Mouse (Mus musculus): ENCODE measurements around the gene Fam98c. TPM values are rescaled to one million over a fixed set of nuclear protein-coding genes. Genes with fewer than 3 reads are reported as not detected.

The Fam98c gene
- polyA plus RNA-seq, 1 experiment from 2014 or later = 19.3 TPM

DNA sequence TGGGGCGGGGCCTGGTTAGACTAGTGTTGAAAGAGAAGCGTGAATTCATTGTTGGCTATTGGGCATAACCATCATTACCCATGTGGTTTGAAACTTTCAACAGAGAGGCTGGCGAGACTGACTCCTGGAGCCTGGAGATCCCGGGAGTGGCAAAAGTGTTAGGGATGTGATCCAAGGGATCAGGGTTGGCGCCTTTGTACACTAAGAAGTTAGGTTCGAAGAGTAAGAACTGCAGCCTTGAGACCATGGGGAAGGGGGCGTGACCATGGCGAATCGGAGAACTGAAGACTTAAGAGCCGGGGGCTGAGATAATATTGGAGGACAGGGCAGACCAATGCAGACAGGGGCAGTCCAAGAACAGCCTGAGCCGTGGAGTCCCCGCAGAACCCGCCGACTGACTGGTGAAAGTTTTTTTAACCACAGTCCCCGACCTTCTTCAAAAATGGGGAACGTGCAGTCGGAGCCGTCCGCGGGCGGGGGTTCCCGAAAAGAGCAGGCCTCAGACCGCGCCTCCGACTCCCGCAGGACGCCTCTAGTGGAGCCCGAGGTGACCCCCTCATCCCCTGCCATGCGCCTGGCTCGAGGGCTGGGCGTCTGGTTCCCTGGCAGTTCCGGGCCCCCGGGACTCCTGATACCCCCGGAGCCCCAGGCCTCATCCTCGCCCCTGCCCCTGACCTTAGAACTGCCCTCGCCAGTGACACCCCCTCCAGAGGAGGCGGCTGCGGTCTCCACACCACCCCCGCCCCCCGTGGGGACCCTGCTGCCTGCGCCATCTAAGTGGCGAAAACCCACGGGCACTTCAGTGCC, 14.9 kb upstream of the Fam98c start:
- H3K36me3 ChIP-seq = peaks cover 29% of the 10 kb centered on the region
- H3K9me3 ChIP-seq = no peaks in the 10 kb centered on the region
- 1% methylated on average over 43 of the region's 43 CpGs for WGBS
- ATAC-seq (ENCODE audit: borderline replicate concordance, extremely low read depth, low FRiP score, low TSS enrichment) = no peak
- H3K4me1 ChIP-seq = peaks cover 42% of the 10 kb centered on the region
- H3K27ac ChIP-seq = no peak overlapping the region
- peaks cover 59% of the 10 kb centered on the region for H3K27me3 ChIP-seq
- peak overlapping the region; percentile 44 for H3K9ac ChIP-seq
- peak overlapping the region; percentile 91 for H3K4me2 ChIP-seq
- H3K4me3 ChIP-seq = peak overlapping the region; percentile 61

DNA sequence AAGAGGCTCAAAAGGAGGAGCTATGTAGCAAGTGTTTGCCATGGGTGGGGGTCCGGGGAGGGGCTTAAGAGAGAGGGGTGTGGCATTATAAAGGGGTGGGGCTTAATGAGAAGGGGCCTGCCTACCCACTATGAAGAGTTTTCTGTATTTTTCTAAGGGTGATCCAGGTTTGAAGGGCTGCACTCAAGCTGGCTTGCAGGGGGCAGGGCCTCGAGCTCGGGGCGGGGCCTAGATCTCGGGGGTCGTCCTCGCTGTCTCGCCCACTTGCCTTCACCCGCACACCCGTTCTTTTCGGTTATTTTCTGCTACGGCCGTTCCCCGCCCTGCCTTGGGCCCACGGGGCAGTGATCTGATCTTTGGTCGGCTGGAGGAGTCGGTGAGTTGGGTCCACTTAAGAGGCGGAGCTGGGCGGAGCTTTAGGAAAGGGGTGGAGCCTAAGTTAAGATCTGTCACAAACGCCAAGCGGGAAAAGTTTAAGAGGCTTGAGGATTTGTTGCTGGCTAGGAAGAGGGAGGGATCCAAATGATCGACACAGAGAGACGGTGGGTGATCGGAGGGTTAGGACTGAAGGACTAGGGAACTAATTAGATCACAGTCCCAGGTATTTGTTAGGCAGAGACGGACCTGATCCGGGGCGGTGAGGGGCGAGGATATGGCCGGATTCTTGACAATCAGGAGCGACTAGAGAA, 14.2 kb upstream of the Fam98c start, which contains the start of the genes Ggn and Spred3:
TSS of gene Ggn (plus strand) at position 145 of the 689 bp plus-strand sequence.
TSS of gene Spred3 (minus strand) at position 346 of the 689 bp plus-strand sequence.
- Histone ChIP-seq H3K4me2 (peak within 1 kb of the TSS; percentile 91), H3K4me1 (peaks cover 42% of the 10 kb centered on the region), H3K9ac (peak within 1 kb of the TSS; percentile 44), H3K9me3 (no peaks in the 10 kb centered on the region), H3K36me3 (peaks cover 22% of the 10 kb centered on the region), H3K27me3 (peaks cover 59% of the 10 kb centered on the region), H3K4me3 (peak within 1 kb of the TSS; percentile 61), H3K27ac (peak within 1 kb of the TSS; percentile 85)
- ATAC-seq (ENCODE audit: borderline replicate concordance, extremely low read depth, low FRiP score, low TSS enrichment) = peak; percentile 58
- WGBS = under 1% methylated on average over 30 of the region's 30 CpGs

DNA sequence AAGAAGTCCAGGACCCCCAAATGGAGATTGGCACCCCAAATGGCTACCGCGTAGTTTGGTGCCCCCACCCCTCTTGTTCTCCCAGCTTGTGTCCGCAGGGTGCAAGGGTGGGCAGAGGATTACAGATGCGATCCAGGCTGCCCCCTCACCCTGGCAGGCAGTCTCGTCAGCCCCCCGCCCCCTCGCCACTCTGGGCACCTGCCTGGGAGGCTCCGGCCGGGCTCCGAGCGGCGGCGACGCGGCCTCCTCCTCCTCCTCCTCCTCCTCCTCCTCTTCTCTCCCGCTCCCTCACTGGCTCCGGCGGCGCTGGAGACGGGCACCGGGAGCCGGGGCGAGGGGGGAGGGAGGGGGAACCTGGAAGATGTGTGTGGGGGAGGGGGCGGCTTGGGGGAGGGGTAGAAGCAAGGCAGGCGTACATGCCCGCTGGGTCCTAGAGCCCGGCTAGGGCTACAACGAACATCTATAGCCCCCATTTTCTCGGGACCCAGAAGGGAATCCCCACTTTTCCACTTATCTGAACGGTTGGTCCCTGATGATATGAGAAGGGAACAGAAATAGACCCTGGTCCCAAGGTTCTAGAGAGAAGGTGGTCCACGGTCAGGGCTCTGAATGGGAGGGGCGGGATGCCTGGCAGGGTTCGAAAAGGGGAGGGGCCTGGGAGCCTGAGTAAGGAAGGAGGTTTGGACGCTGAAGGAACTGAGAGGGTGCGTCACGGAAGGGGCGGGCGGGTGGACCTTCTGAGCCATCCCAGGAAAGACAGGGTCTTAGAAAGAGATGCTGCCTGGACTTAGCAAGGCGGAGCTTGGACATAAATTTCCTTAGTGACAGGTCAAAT, 13.4 kb upstream of the Fam98c start:
- Histone ChIP-seq H3K27ac (peak overlapping the region; percentile 85), H3K27me3 (peaks cover 59% of the 10 kb centered on the region), H3K4me3 (peak overlapping the region; percentile 61), H3K9ac (peak overlapping the region; percentile 44), H3K36me3 (peaks cover 14% of the 10 kb centered on the region), H3K4me1 (peaks cover 42% of the 10 kb centered on the region), H3K9me3 (no peaks in the 10 kb centered on the region), H3K4me2 (peak overlapping the region; percentile 91)
- ATAC-seq (ENCODE audit: borderline replicate concordance, extremely low read depth, low FRiP score, low TSS enrichment) = peak; percentile 77
- 0% methylated on average over 30 of the region's 39 CpGs for WGBS

DNA sequence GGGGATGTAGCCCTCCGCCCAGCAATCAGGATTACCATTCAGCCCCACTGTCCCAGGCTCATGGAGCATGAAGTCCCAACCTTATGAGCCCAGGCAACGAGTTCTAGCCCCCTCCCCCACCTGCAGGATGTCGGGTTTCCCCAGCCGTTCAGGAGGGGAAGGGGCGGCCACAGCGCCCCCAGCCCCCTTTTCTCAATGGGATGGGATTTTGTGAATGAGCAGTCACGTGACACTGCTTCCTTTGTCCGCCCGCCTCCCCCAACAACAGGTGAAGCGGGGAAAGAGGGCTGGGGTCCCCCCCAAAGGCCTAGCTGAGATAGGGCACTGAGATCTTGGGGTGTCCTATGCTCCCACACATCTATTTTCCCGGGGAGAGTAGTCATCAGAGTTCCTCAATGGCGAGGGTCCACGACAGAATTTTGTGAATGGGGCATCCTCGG, 12.8 kb upstream of the Fam98c start:
- no peaks in the 10 kb centered on the region for H3K9me3 ChIP-seq
- under 1% methylated on average over 13 of the region's 14 CpGs for WGBS
- ATAC-seq (ENCODE audit: borderline replicate concordance, extremely low read depth, low FRiP score, low TSS enrichment) = no peak
- peak overlapping the region; percentile 61 for H3K4me3 ChIP-seq
- no peak overlapping the region for H3K27ac ChIP-seq
- peaks cover 8% of the 10 kb centered on the region for H3K36me3 ChIP-seq
- H3K4me2 ChIP-seq = peak overlapping the region; percentile 91
- peak overlapping the region; percentile 44 for H3K9ac ChIP-seq
- H3K4me1 ChIP-seq = peaks cover 42% of the 10 kb centered on the region
- H3K27me3 ChIP-seq = peaks cover 54% of the 10 kb centered on the region

DNA sequence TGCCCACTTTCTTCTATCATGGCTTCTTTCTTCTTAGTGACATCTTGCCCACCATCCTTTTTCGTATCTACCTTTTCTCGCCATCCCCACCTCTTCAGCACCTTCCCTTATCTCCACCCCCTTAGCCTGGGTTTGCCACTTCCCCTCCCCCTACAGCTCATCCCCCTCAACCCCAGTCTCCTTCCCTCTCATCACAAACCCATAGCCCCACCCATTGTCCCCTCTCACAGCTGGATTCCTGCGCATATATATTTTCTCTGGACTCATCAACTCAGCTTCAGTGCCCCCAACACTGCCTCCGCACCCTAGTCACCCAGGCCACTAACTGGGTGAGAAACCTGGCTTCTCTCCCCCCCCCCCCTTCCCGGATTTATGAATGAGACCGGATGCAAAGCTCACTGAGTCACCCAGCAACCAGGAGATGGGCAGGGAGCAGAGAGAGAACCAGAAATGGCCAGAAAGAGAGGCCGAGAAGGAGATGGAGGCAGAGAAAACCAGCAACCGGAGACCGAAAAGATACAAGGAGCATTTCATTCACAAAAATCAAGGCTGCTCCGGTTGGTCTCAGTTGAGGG, 12.2 kb upstream of the Fam98c start:
- H3K4me1 ChIP-seq = peaks cover 43% of the 10 kb centered on the region
- H3K27ac ChIP-seq = no peak overlapping the region
- H3K27me3 ChIP-seq = peaks cover 47% of the 10 kb centered on the region
- no peaks in the 10 kb centered on the region for H3K9me3 ChIP-seq
- H3K36me3 ChIP-seq = peaks cover 2% of the 10 kb centered on the region; the same call in 1 of the 2 replicates
- 10% methylated on average over 10 of the region's 10 CpGs for WGBS
- H3K4me3 ChIP-seq = peak overlapping the region; percentile 61
- no peak for ATAC-seq (ENCODE audit: borderline replicate concordance, extremely low read depth, low FRiP score, low TSS enrichment)
- H3K9ac ChIP-seq = no peak overlapping the region
- H3K4me2 ChIP-seq = peak overlapping the region; percentile 91

DNA sequence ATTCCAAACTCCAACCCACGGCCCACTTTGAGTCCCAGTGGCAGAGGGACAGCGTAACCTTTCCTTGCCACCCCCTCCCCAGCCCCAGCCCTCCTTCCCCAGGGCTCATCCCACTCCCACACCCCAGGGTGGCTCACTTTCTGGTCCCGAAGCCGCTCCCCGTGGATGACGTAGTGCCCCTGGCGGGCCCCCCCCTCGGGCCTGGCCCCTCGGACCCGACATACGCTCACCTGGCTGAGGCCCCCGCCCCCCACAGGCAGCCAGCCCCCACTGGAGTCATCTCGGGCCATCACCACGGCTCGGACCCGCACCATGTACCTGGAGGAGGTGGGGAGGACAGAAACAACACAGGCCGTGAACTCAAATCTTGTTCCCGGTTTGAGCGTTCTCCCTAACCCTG, 11.6 kb upstream of the Fam98c start:
- H3K4me1 ChIP-seq = peaks cover 47% of the 10 kb centered on the region
- no peak overlapping the region for H3K4me3 ChIP-seq
- peaks cover 42% of the 10 kb centered on the region for H3K27me3 ChIP-seq
- H3K27ac ChIP-seq = no peak overlapping the region
- H3K36me3 ChIP-seq = no peaks in the 10 kb centered on the region; the same call in 1 of the 2 replicates
- H3K9me3 ChIP-seq = no peaks in the 10 kb centered on the region
- no peak overlapping the region for H3K4me2 ChIP-seq
- 20% methylated on average over 19 of the region's 19 CpGs for WGBS
- no peak overlapping the region for H3K9ac ChIP-seq
- ATAC-seq (ENCODE audit: borderline replicate concordance, extremely low read depth, low FRiP score, low TSS enrichment) = no peak

DNA sequence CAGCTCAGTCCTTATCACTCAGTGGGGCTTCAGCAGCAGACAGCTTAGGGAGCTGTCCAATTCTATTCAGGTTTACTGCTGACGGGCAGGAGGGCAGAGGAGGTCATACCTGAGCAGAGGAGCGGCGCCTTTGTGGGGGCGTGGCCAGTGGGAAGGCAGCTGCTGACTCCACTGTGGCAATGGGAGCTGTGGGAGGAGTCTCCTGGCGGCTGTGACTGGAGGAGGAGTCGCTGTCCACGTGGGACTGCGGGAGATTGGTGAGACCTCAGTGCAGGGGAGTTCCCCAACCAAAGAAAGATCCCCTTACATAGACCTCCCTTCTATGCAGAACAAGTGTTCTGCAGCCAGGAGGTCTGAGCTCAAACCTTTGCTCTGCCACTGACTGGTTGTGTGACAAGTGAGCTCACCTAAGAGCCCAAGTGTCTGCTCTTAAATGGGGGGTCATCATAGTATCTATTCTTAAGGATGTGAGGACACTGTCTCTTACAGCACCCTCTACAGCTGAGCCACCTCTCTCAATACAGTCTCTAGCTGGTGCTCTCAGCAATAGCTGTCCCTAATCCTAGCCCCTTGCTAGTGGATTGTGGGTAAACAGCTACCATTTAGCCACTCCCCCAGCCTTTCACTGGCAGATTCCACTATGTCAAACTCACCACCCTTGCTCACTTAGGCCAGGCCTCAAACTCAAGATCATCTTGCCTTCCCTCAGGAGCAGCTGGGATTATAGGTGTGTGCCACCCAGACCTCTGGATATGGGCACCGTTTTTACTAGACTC, 6.9 kb upstream of the Fam98c start:
- Histone ChIP-seq H3K4me2 (peak overlapping the region; percentile 6; the same call in 1 of the 2 replicates), H3K36me3 (no peaks in the 10 kb centered on the region), H3K9me3 (no peaks in the 10 kb centered on the region), H3K4me1 (peaks cover 17% of the 10 kb centered on the region), H3K27me3 (peaks cover 32% of the 10 kb centered on the region), H3K4me3 (no peak overlapping the region), H3K9ac (no peak overlapping the region), H3K27ac (0 out of 2 replicates have a peak overlapping the region, but pooled peaks have one; percentile 11)
- peak; percentile 50; the same call in 1 of the 2 replicates for ATAC-seq (ENCODE audit: borderline replicate concordance, extremely low read depth, low FRiP score, low TSS enrichment)
- WGBS = 15% methylated on average over 9 of the region's 9 CpGs

DNA sequence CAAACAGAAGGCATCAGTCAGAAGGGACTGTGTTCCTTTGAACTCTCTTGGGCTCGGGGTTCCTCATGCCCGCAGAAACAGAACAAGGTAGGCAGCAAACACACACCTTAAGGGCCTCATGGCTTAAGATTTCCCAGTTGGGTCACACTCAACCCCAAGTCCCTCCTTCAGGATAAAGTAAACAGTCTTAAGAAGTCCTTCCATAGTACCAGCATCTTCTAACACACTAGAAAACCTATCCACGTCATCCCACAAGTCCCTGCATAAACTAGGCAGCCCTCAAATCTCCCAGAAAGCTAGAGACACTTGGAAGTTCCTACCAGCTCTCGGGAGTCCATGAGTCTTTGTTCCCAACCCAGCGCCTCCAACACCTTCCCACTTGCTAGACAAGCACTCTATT, 6.3 kb upstream of the Fam98c start:
- no peak for ATAC-seq (ENCODE audit: borderline replicate concordance, extremely low read depth, low FRiP score, low TSS enrichment)

DNA sequence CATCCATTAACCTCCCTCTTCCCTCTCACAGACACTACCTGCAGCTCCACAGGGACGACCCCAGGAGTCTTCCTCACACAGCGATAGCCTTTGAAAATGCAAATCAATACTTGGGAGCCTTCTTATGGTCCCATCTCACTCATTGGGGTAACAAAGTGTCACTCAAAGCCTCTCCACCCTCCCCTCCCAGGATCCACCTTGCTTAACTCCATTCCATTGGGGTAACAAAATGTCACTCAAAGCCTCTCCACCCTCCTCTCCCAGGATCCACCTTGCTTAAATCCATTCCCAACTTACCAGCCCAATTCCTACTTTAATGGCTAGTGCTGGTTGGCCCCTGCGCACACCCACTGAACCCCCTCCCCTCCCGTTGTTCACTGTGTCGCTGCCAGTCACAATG, 2.2 kb upstream of the Fam98c start:
- Histone ChIP-seq H3K9me3 (no peaks in the 10 kb centered on the region; the same call in 1 of the 2 replicates), H3K27ac (no peak overlapping the region), H3K4me3 (no peak overlapping the region), H3K36me3 (no peaks in the 10 kb centered on the region), H3K4me1 (peaks cover 27% of the 10 kb centered on the region), H3K4me2 (no peak overlapping the region), H3K27me3 (peaks cover 26% of the 10 kb centered on the region), H3K9ac (no peak overlapping the region)
- no peak for ATAC-seq (ENCODE audit: borderline replicate concordance, extremely low read depth, low FRiP score, low TSS enrichment)
- WGBS = 4% methylated on average over 5 of the region's 5 CpGs

More for the DNA sequence above, 6.3 kb upstream of the Fam98c start:
- H3K9ac ChIP-seq = no peak overlapping the region
- H3K9me3 ChIP-seq = no peaks in the 10 kb centered on the region
- no peak overlapping the region for H3K4me3 ChIP-seq
- peak overlapping the region; percentile 11; the same call in 1 of the 2 replicates for H3K27ac ChIP-seq
- WGBS = 41% methylated on average over 5 of the region's 5 CpGs
- peaks cover 17% of the 10 kb centered on the region for H3K4me1 ChIP-seq
- no peaks in the 10 kb centered on the region for H3K36me3 ChIP-seq
- peaks cover 30% of the 10 kb centered on the region for H3K27me3 ChIP-seq
- peak overlapping the region; percentile 6; the same call in 1 of the 2 replicates for H3K4me2 ChIP-seq

DNA sequence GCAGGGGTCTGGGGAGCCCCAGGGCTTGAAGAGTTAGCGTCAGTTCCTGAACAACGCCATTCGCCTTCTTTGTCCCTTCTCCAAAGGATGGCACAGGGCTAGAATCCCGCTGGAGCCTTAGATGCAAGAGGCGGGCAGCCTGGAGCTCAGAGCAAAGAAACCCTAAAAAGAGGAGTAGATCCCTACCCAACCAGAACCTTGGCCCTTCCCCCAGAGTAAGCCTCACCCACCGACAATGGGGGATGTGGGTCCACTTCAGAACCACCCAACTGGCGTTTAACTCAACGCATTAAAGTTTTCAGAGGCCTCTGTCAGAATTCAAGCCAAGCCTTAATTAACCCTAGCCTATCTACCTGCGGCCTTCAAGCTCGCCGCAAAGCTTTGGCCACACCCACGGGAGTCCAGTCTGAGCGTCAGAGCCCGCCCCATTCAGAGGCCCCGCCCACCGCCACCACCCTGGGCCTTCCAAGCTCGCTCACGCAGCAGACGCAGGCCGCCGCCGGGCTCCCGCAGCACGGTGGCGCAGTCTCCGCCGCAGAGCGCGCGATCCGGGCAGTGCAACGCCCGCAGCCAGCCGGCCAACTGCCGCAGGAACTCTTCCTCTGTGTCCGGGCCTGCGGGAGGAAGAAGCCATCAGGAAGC, 717 bp downstream of the Fam98c start:
- 7% methylated on average over 37 of the region's 37 CpGs for WGBS
- H3K9ac ChIP-seq = peak overlapping the region; percentile 85
- H3K27ac ChIP-seq = peak overlapping the region; percentile 91
- H3K4me1 ChIP-seq = peaks cover 10% of the 10 kb centered on the region
- no peaks in the 10 kb centered on the region; the same call in 1 of the 2 replicates for H3K9me3 ChIP-seq
- peaks cover 26% of the 10 kb centered on the region for H3K27me3 ChIP-seq
- no peaks in the 10 kb centered on the region for H3K36me3 ChIP-seq
- ATAC-seq (ENCODE audit: borderline replicate concordance, extremely low read depth, low FRiP score, low TSS enrichment) = peak; percentile 90
- peak overlapping the region; percentile 92 for H3K4me3 ChIP-seq
- H3K4me2 ChIP-seq = peak overlapping the region; percentile 99
